Mouse (Mus musculus) embryonic facial prominence, embryonic 11.5 days (tissue): ENCODE results near the gene Zfp72. TPM values are rescaled to one million over a fixed set of nuclear protein-coding genes. Genes with fewer than 3 reads are reported as not detected.
A peak's percentile ranks its signal among the peaks of the same experiment; 100 is the strongest.

Experiments
- ATAC-seq: fragments of 200-750 bp; cut with Nextera tagmentation; replicated peaks from 2 replicates; pipeline ENCODE4 v1.8.0; 2017; ENCODE audit warnings: low read depth; ENCODE audit not compliant: insufficient number of reproducible peaks, low FRiP score, low TSS enrichment
- DNase-seq: peaks from one replicate; pipeline ENCODE4 v3.0.0-alpha.2; 2015; ENCODE audit warnings: low spot score
- H3K27ac ChIP-seq: fragments of 300-500 bp; sonication (generic); replicated peaks from 2 replicates; pipeline ENCODE4 v1.5.1; 2014; ENCODE audit warnings: mild to moderate bottlenecking, low read depth, low read length, control low read depth
- H3K27me3 ChIP-seq: fragments of 300-500 bp; sonication (generic); 2 replicates; pipeline ENCODE4 v1.6.1; 2014; ENCODE audit warnings: mild to moderate bottlenecking, low read length, moderate library complexity, mixed read lengths; ENCODE audit not compliant: control insufficient read depth, insufficient read depth
- H3K36me3 ChIP-seq: fragments of 300-500 bp; sonication (generic); replicated peaks from 2 replicates; pipeline ENCODE4 v1.6.1; 2014; ENCODE audit warnings: low read depth, mild to moderate bottlenecking, low read length, moderate library complexity, mixed read lengths; ENCODE audit not compliant: control insufficient read depth, insufficient read depth
- H3K4me1 ChIP-seq: fragments of 300-500 bp; sonication (generic); 2 replicates; pipeline ENCODE4 v1.6.1; 2014; ENCODE audit warnings: low read length, mixed read lengths; ENCODE audit not compliant: control insufficient read depth, insufficient read depth
- H3K4me2 ChIP-seq: fragments of 300-500 bp; sonication (generic); 2 replicates; pipeline ENCODE4 v1.6.1; 2014; ENCODE audit warnings: low read depth, mild to moderate bottlenecking, control low read depth, low read length, moderate library complexity
- H3K4me3 ChIP-seq: fragments of 300-500 bp; sonication (generic); 2 replicates; pipeline ENCODE4 v1.5.1; 2014; ENCODE audit warnings: low read depth, low read length, control low read depth
- H3K9ac ChIP-seq: fragments of 300-500 bp; sonication (generic); replicated peaks from 2 replicates; pipeline ENCODE4 v1.6.1; 2014; ENCODE audit warnings: mild to moderate bottlenecking, control low read depth, low read length
- H3K9me3 ChIP-seq: fragments of 300-500 bp; sonication (generic); replicated peaks from 2 replicates; pipeline ENCODE4 v1.6.1; 2016; ENCODE audit warnings: mild to moderate bottlenecking, low read length, inconsistent platforms, mixed read lengths; ENCODE audit not compliant: control insufficient read depth
- WGBS: fragments of 180-500 bp; shearing (Covaris S2); extraction: QIAGEN DNeasy Blood & Tissue Kit; methylation state at CpG from one replicate; pipeline ENCODE4 v1.1.7; 2014; 5-methylcytosine and 5-hydroxymethylcytosine counted together
- polyA plus RNA-seq: library from polyadenylated mRNA; unstranded; fragments of >200 nt; fragmentation: Nextera tagmentation; extraction: Ambion mirVana; gene quantifications from 2 replicates; pipeline ENCODE4 v1.2.1, GENCODE M21; 2014

Zfp72 gene
- 8.4 and 8.8 TPM in 2 replicates for polyA plus RNA-seq

DNA sequence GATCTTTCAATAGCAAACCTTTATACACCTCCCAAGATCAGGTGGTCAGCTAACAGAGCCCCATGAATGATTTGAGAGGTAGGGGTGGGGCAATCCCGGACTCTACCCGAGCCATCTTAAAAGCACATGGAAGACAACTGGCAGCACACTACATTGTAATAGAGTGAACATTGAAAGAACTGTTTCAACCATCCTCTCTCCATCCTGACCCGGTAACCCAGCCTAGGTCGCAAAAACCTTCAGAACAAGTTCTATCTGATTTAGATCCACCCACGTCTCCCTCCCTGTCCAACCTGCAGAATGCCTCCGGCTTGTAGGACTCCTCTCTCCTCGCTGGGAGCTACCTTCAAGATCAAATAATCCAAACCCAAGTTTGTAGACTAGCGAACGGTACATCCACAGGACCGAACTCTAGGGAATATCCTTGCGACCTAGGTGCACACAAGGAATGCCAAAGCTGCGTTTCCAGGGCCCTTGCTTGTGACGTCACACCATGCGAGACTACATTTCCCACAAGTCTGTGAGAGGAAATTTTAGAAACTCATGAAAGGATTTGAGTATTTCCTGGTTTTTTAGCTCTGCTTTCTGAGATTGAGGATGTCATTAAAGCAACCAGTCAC is at the start of gene Zfp72:
TSS of gene Zfp72 (minus strand) at position 466 of the 620 bp plus-strand sequence.
- WGBS = under 1% methylated on average over 14 of the region's 14 CpGs
- H3K4me1 ChIP-seq = no peaks in the 10 kb centered on the region
- peak within 1 kb of the TSS; percentile 46 for H3K4me2 ChIP-seq
- H3K4me3 ChIP-seq = peak within 1 kb of the TSS; percentile 51
- H3K27ac ChIP-seq = no peak within 1 kb of the TSS
- no peaks in the 10 kb centered on the region for H3K9me3 ChIP-seq
- ATAC-seq (peak; percentile 91), DNase-seq (peak; percentile 81)
- peak within 1 kb of the TSS; percentile 56 for H3K9ac ChIP-seq
- H3K36me3 ChIP-seq = no peaks in the 10 kb centered on the region
- H3K27me3 ChIP-seq = no peaks in the 10 kb centered on the region

DNA sequence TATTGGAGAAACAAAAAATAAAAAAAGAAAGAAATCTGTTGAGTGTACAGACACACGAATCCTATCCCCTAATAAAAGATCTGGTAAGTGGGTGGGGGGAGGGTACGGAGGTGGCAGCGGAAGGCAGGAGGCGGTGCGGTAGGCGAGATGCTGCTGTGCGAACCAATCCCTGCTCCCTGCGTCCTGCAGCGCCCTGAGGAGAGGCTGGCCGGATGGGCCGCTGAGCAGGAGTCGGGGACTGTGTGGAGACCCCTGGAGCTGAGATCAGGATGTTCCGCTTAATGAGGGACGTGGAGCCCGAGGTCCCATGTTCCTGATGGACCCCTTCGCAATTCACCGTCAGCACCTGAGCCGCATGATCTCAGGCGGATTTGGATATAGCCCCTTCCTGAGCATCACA is 49.3 kb upstream of the Zfp72 start:
- Histone ChIP-seq H3K27ac (no peak overlapping the region), H3K27me3 (no peaks in the 10 kb centered on the region; the same call in 1 of the 2 replicates), H3K9me3 (peaks cover 2% of the 10 kb centered on the region; the same call in 1 of the 2 replicates), H3K9ac (no peak overlapping the region), H3K4me3 (no peak overlapping the region), H3K4me1 (no peaks in the 10 kb centered on the region), H3K36me3 (no peaks in the 10 kb centered on the region; the same call in 1 of the 2 replicates), H3K4me2 (no peak overlapping the region)
- 31% methylated on average over 19 of the region's 19 CpGs for WGBS
- ATAC-seq (no peak), DNase-seq (no peak)

DNA sequence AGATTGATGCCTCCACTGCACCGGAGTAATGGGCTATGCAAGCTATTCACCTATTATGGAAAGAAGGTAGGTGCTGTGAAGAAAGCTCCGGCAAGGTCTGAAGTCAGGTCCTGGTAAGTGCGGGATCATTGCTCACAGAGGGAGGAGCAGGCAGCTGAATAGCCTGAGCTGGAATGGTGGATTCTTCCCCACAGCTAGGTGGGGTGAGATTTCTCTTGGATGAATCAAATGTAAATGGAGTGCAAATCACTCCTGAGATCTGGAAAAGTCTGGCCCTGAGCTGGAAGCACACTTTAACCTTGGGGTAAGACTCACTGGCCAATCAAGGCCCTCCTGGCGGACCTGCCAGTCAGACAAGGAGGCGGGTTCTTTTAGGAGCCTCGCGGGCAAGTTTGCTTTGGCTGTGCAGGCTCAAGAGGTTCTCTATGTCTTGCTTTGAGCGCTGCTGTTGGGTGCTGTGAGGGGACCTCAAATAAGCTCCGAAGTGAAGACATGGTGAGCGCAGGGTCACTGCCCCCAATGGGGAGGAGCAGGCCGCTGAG is 8.7 kb upstream of the Zfp72 start, which contains the start of gene Ftl1-ps1:
TSS of gene Ftl1-ps1 (plus strand) at position 397 of the 542 bp plus-strand sequence.
- no peak within 1 kb of the TSS for H3K27ac ChIP-seq
- H3K4me3 ChIP-seq = no peak within 1 kb of the TSS
- no peaks in the 10 kb centered on the region for H3K9me3 ChIP-seq
- H3K4me1 ChIP-seq = no peaks in the 10 kb centered on the region
- 11% methylated on average over 11 of the region's 11 CpGs for WGBS
- H3K27me3 ChIP-seq = no peaks in the 10 kb centered on the region
- DNase-seq (no peak), ATAC-seq (no peak)
- 0 out of 2 replicates have a peak within 1 kb of the TSS, but pooled peaks have one; percentile 11 for H3K4me2 ChIP-seq
- H3K36me3 ChIP-seq = no peaks in the 10 kb centered on the region
- no peak within 1 kb of the TSS for H3K9ac ChIP-seq

DNA sequence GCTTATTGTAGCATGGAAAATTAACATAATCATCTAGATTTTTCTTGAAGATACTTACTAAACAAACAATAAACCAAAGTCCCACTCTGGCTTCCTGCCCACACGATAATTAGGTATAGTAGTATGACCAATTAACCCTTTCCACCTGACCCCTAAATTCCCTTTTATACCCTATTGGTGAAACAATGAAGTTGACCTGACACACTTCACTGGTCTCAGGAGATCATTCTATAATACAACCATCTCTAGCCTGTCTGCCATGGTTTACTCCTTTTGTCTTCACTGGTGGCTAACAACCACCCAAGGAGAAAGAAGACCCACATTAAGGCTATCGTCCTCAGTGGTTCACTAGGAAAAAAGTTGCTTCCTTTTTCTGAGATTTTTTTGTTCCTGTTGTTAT is 520 bp upstream of the Zfp72 start:
- Histone ChIP-seq H3K4me1 (no peaks in the 10 kb centered on the region), H3K4me3 (no peak overlapping the region), H3K27ac (no peak overlapping the region), H3K4me2 (no peak overlapping the region), H3K9ac (no peak overlapping the region), H3K36me3 (no peaks in the 10 kb centered on the region), H3K27me3 (no peaks in the 10 kb centered on the region), H3K9me3 (no peaks in the 10 kb centered on the region)
- DNase-seq = no peak
- no peak for ATAC-seq
- WGBS = 84% methylated on average over 2 of the region's 2 CpGs

DNA sequence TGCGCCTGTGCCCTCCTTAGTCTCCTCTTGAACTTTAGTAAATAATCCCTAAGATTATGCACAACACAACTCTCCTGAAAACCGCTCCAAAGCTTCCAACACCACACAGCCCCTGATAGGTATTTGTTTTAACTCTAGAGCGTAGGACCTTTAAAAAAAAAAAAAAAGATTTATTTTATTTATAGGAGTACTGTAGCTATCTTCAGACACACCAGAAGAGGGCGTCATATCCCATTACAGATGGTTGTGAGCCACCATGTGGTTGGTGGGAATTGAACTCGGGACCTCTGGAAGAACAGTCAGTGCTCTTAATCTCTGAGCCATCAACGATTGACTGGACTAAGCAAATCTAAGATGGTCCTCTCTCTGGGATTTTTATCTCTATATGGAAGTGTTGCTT is 906 bp downstream of the Zfp72 start:
- Histone ChIP-seq H3K4me1 (no peaks in the 10 kb centered on the region), H3K27ac (no peak overlapping the region), H3K4me3 (no peak overlapping the region), H3K9me3 (no peaks in the 10 kb centered on the region), H3K9ac (no peak overlapping the region), H3K27me3 (no peaks in the 10 kb centered on the region), H3K4me2 (no peak overlapping the region; the same call in 1 of the 2 replicates), H3K36me3 (no peaks in the 10 kb centered on the region)
- DNase-seq = no peak
- WGBS = 70% methylated on average over 6 of the region's 6 CpGs
- no peak for ATAC-seq

DNA sequence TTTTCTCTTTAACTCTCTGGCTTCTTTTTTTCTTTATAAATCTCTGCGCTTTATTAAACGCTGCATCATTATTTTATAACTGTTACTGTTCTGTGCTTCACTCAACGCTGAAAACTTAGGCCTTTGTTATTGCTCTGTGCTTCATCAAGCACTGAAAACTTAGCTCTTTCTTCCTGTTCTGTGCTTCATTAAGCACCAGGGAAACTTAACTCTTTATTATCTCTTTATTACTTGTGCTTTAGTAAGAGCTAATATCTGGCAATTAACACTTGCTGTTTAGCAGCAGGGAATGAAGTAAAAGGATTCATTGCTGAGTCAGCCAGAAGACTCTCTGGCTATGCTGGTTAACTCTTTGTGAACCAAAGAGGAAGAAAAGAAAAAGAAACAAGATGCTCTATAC is 8.3 kb downstream of the Zfp72 start:
- Histone ChIP-seq H3K36me3 (no peaks in the 10 kb centered on the region), H3K4me3 (no peak overlapping the region), H3K4me2 (no peak overlapping the region), H3K27ac (no peak overlapping the region), H3K9ac (no peak overlapping the region), H3K9me3 (no peaks in the 10 kb centered on the region), H3K4me1 (no peaks in the 10 kb centered on the region), H3K27me3 (no peaks in the 10 kb centered on the region)
- DNase-seq (no peak), ATAC-seq (no peak)
- 70% methylated on average over 3 of the region's 3 CpGs for WGBS

DNA sequence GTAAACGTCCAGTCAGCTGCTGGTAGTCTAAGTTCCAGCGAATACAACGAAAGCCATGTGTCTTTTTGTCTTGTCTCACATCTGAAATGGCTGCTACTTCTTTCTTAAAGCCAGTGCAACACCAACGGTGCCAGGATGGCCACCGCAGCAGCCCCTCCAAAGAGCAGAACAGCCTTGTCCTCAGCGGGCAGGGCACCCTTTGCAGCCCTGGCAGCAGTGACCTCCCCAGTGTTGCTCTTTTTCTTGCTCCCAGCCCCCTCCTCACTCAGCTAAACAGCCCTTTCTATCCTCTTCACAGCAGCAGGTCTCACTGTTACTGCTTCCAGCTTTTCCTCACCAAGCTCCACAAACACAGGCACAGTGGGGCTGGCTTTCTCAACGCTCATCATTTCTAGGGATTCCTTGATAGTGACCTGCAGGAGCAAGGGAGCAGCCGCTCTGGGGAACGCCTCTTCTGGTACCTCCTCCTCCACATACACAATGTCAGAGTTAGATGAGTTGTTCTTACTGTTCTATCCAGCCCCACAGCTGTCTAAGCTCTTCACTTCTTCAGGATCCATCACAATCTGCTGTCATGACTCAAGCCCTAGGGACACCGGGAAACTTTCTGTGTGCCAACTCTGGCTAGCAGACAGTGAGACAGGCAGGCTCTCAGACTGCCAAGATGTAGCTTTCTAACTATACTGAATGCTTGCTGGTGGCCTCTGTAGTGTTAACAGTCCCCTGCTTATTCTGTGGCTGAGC is 8.9 kb downstream of the Zfp72 start:
- no peak overlapping the region for H3K4me3 ChIP-seq
- ATAC-seq (no peak), DNase-seq (no peak)
- no peaks in the 10 kb centered on the region for H3K9me3 ChIP-seq
- no peaks in the 10 kb centered on the region for H3K36me3 ChIP-seq
- WGBS = 74% methylated on average over 10 of the region's 10 CpGs
- H3K27me3 ChIP-seq = no peaks in the 10 kb centered on the region
- no peak overlapping the region for H3K27ac ChIP-seq
- H3K9ac ChIP-seq = no peak overlapping the region
- no peaks in the 10 kb centered on the region for H3K4me1 ChIP-seq
- no peak overlapping the region for H3K4me2 ChIP-seq

DNA sequence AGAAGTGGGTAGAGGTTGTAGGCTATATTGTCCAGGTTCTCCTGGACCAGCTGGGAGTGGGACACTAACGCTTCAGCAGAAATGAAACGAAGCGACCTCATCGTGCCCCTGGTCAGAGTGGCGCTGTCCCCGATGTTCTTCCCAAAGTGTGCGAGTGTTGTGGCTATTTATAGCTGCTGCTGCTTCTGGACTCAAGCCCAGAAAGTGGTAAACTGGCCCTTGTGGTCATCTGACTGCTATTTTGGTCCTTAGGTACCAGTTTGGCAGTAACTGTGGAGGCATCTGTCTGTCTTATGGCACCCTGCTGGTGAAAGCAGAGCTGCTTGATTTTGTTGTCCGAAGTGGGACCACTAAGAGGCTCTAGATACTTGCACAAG is 26.8 kb downstream of the Zfp72 start, which contains the start of gene Lrrc14b:
TSS of gene Lrrc14b (minus strand) at position 147 of the 377 bp plus-strand sequence.
- no peak within 1 kb of the TSS for H3K27ac ChIP-seq
- 86% methylated on average over 8 of the region's 8 CpGs for WGBS
- ATAC-seq = no peak

More for the DNA sequence above, 26.8 kb downstream of the Zfp72 start, which contains the start of gene Lrrc14b:
- no peaks in the 10 kb centered on the region for H3K4me1 ChIP-seq
- H3K9me3 ChIP-seq = no peaks in the 10 kb centered on the region
- H3K36me3 ChIP-seq = no peaks in the 10 kb centered on the region; the same call in 1 of the 2 replicates
- no peak within 1 kb of the TSS for H3K4me3 ChIP-seq
- no peak for DNase-seq
- no peak within 1 kb of the TSS for H3K9ac ChIP-seq
- no peak within 1 kb of the TSS for H3K4me2 ChIP-seq
- H3K27me3 ChIP-seq = no peaks in the 10 kb centered on the region
